Mouse (Mus musculus) heart, adult 2 months (tissue): ENCODE results near the gene Ddit4. TPM values are rescaled to one million over a fixed set of nuclear protein-coding genes. Genes with fewer than 3 reads are reported as not detected.

Experiments used
- DNase-seq, 2 experiments: peaks; one replicate each; pipeline ENCODE4 v3.0.0; 2021
- H3K27ac ChIP-seq: fragments of 200-600 bp; 2 replicates; pipeline ENCODE4 v1.8.1; 2022
- H3K27me3 ChIP-seq: fragments of 200-500 bp; 2 replicates; pipeline ENCODE4 v1.6.1; 2012; ENCODE audit warnings: mild to moderate bottlenecking, low read length, inconsistent platforms, mixed read lengths; ENCODE audit not compliant: control insufficient read depth, insufficient read depth
- H3K36me3 ChIP-seq: fragments of 200-500 bp; 2 replicates; pipeline ENCODE4 v1.6.1; 2012; ENCODE audit warnings: low read length, inconsistent platforms; ENCODE audit not compliant: control insufficient read depth, insufficient read depth
- H3K4me1 ChIP-seq: fragments of 200-500 bp; 2 replicates; pipeline ENCODE4 v1.6.1; 2011; ENCODE audit warnings: low read length; ENCODE audit not compliant: control insufficient read depth, insufficient read depth
- H3K4me3 ChIP-seq: fragments of 200-600 bp; 2 replicates; pipeline ENCODE4 v1.8.1; 2022
- H3K79me2 ChIP-seq: fragments of 200-500 bp; replicated peaks from 2 replicates; pipeline ENCODE4 v1.6.1; 2012; ENCODE audit warnings: mild to moderate bottlenecking, inconsistent platforms, low read length, moderate library complexity, mixed read lengths; ENCODE audit not compliant: control insufficient read depth, insufficient read depth
- H3K9ac ChIP-seq: fragments of 200-500 bp; 2 replicates; pipeline ENCODE4 v1.6.1; 2012; ENCODE audit warnings: low read depth, mild to moderate bottlenecking, control low read depth, inconsistent platforms, low read length, mixed read lengths
- CTCF ChIP-seq: fragments of 200-600 bp; IDR thresholded peaks from 2 replicates; pipeline ENCODE4 v1.8.1; 2022; ENCODE audit warnings: antibody characterized with exemption, mild to moderate bottlenecking, moderate library complexity
- EP300 ChIP-seq: fragments of 200-500 bp; IDR thresholded peaks from 2 replicates; pipeline ENCODE4 v1.6.1; 2011; ENCODE audit warnings: low read depth, low read length, control low read depth; ENCODE audit not compliant: insufficient read depth
- POLR2A ChIP-seq: fragments of 200-500 bp; IDR thresholded peaks from 2 replicates; pipeline ENCODE4 v1.6.1; 2011; ENCODE audit warnings: mild to moderate bottlenecking, low read depth, low read length, control low read depth; ENCODE audit not compliant: insufficient read depth
- WGBS: fragments of 180-500 bp; shearing (Covaris S2); methylation state at CpG from one replicate; pipeline ENCODE4 v1.1.7; 2018; 5-methylcytosine and 5-hydroxymethylcytosine counted together
- intact Hi-C: fragments of 180-260 bp; cut with DNase I; formaldehyde crosslinking; loops from one replicate; pipeline ENCODE4 v1.15.1; 2025
- polyA plus RNA-seq: library from polyadenylated mRNA; depleted of rRNA; stranded (reverse); fragments of >200 nt; gene quantifications from 2 replicates; pipeline ENCODE4 v1.2.3, GENCODE M21; 2012; rRNA removed
- total RNA-seq, 2 experiments: library from RNA; stranded (reverse); gene quantifications; 2 replicates each; pipeline ENCODE4 v1.2.3; 2021

Gene Ddit4
- total and polyA plus RNA-seq, 3 experiments, result 55.5 to 219 (median 70.7) TPM

GRCm38 (mm10) chr10:59901986-59902605, 49.5 kb downstream of the Ddit4 start:
- H3K79me2 ChIP-seq, result no peaks in the 10 kb centered on the region
- peaks cover 13% of the 10 kb centered on the region for H3K4me1 ChIP-seq
- H3K27me3 ChIP-seq, result no peaks in the 10 kb centered on the region
- 79% methylated on average over 8 of the region's 8 CpGs for WGBS
- DNase-seq, result no peak
- H3K36me3 ChIP-seq, result no peaks in the 10 kb centered on the region
- no peak for TF ChIP-seq POLR2A
- no peak overlapping the region for H3K4me3 ChIP-seq
- intact Hi-C loops, result no loop called here
- no peak overlapping the region for H3K9ac ChIP-seq
- peak overlapping the region; percentile 56 for H3K27ac ChIP-seq

GRCm38 (mm10) chr10:59901463-59901862, 50.2 kb downstream of the Ddit4 start:
- TF ChIP-seq EP300, result no peak
- TF ChIP-seq POLR2A, result no peak
- no peak for TF ChIP-seq CTCF
- 79% methylated on average over 1 of the region's 1 CpGs for WGBS
- no peaks in the 10 kb centered on the region for H3K36me3 ChIP-seq
- no peak for DNase-seq
- H3K4me3 ChIP-seq, result no peak overlapping the region
- peak overlapping the region; percentile 15; the same call in 1 of the 2 replicates for H3K9ac ChIP-seq
- intact Hi-C loops, result no loop called here
- H3K27ac ChIP-seq, result peak overlapping the region; percentile 56
- peaks cover 14% of the 10 kb centered on the region for H3K4me1 ChIP-seq
- H3K79me2 ChIP-seq, result no peaks in the 10 kb centered on the region
- H3K27me3 ChIP-seq, result no peaks in the 10 kb centered on the region

- H3K27me3 ChIP-seq, result no peaks in the 10 kb centered on the region
- peaks cover 14% of the 10 kb centered on the region for H3K4me1 ChIP-seq
- peak overlapping the region; percentile 76 for H3K27ac ChIP-seq
- H3K4me3 ChIP-seq, result no peak overlapping the region
- WGBS, result 41% methylated on average over 4 of the region's 4 CpGs
- no peaks in the 10 kb centered on the region for H3K79me2 ChIP-seq
- H3K9ac ChIP-seq, result no peak overlapping the region
- peak; percentile 41 to 74 for DNase-seq
- H3K36me3 ChIP-seq, result no peaks in the 10 kb centered on the region
- TF ChIP-seq POLR2A (no peak), EP300 (peak; percentile 52; the same call in 1 of the 2 replicates), CTCF (0 out of 2 replicates have a peak, but pooled peaks have one; percentile 13)
- intact Hi-C loops, result no loop called here
Observed at GRCm38 (mm10) chr10:59900939-59901338, 50.7 kb downstream of the Ddit4 start.

- Histone ChIP-seq H3K27ac (peak overlapping the region; percentile 76), H3K4me1 (peaks cover 14% of the 10 kb centered on the region), H3K4me3 (no peak overlapping the region), H3K36me3 (no peaks in the 10 kb centered on the region), H3K27me3 (no peaks in the 10 kb centered on the region), H3K9ac (no peak overlapping the region), H3K79me2 (no peaks in the 10 kb centered on the region)
- DNase-seq, result no peak
- intact Hi-C loops, result no loop called here
- no peak for TF ChIP-seq POLR2A
- TF ChIP-seq EP300, result no peak
- TF ChIP-seq CTCF, result no peak
- 64% methylated on average over 4 of the region's 4 CpGs for WGBS
Observed at GRCm38 (mm10) chr10:59900174-59900435, 51.5 kb downstream of the Ddit4 start.

Other genes starting within 250 kb of the Ddit4 start
- 10 to 100 TPM; 17.6 to 19.7 TPM for gene Micu1, start 249.4 kb downstream of the Ddit4 start, total RNA-seq
- 14.1 and 24.1 TPM in 2 replicates for gene Micu1, start 249.4 kb downstream of the Ddit4 start, polyA plus RNA-seq
- gene Dnajb12, start 72.3 kb downstream of the Ddit4 start, total RNA-seq, result 10 to 100 TPM; 36.8 to 45.4 TPM
- gene Dnajb12, start 72.3 kb downstream of the Ddit4 start, polyA plus RNA-seq, result 32.9 and 39.2 TPM in 2 replicates
- gene Ascc1, start 51.0 kb upstream of the Ddit4 start, total RNA-seq, result 10 to 100 TPM; 20.5 to 24.1 TPM
- gene Ascc1, start 51.0 kb upstream of the Ddit4 start, polyA plus RNA-seq, result 22.5 and 36.6 TPM in 2 replicates
- gene Anapc16, start 51.3 kb upstream of the Ddit4 start, total RNA-seq, result 10 to 100 TPM; 58.6 to 70.1 TPM
- gene Anapc16, start 51.3 kb upstream of the Ddit4 start, polyA plus RNA-seq, result 90.3 and 103 TPM in 2 replicates
- gene Spock2, start 154.4 kb upstream of the Ddit4 start, total RNA-seq, result 10 to 100 TPM; 12.2 to 21.7 TPM
- 8.4 and 10.6 TPM in 2 replicates for gene Spock2, start 154.4 kb upstream of the Ddit4 start, polyA plus RNA-seq